Mouse (Mus musculus) kidney, adult 18-20 months (tissue): ENCODE measurements at regions not wholly inside any gene's neighbourhood (a gene's known extent, or its start where the extent isn't known, plus 50 kb on each side); places are given as distances from the start of the nearest gene placed in this dataset.
A peak's percentile ranks its signal among the peaks of the same experiment; 100 is the strongest.

Source experiments
- DNase-seq: peaks from one replicate; pipeline ENCODE4 v3.0.0; 2021

DNA sequence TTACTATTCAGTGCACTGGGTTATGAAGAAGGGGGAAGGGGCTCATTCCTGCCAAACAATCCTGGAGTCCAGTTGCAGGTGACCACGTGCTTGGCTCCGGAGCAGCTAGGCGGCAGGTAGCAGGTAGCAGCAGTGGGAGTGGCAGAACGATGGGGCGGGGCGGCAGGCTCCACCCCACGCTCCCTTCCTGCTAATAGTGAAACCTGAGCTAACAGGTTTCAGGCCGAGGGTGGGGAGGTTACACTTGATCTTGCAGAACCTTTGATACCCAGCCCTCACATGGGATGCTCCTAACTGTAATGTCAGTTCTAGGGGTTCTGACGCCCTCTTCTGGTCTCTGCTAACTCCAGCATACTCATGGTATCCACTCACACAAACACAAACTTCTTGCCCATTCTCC lies 253.5 kb upstream of the Daam1 start:
- peak; percentile 75 for DNase-seq

DNA sequence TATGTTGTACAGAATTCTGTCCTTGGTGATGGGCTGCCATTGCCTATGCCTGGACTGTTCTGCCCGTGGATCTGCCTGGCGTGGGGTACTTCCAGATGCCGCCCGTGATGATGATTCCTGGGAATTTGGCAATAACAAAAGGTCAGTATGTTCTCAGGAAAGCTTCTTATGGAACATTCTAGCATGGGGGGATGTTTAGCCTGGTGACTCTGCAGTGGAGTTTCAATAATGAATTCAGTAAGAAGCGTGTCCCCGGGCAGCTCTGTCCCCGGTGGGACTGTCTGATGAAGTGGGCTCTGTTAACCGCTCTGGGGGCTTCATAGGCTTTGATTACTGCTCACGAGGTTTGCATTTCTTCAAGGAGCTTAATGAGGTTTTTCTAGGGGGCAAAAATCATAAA lies 252.9 kb upstream of the Daam1 start:
- DNase-seq, result no peak

DNA sequence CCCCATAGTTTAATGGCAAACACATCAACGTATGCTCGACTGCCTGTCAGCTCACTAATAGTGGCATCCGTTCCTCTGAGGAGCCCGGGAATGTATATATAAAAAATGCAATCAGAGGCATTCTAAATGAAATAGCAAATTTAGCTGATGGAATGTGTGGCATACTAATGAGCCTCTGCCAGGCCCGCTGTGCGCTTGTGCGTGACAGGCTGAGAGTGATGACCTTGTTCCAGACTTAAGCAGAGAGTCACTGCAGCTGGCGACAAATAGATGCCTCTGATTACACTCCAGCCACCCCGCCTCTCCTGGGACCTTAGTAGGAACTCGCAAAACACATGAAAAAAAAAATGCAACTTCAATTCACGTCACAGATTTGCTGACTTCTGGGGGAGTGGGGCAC lies 252.0 kb upstream of the Daam1 start:
- no peak for DNase-seq

DNA sequence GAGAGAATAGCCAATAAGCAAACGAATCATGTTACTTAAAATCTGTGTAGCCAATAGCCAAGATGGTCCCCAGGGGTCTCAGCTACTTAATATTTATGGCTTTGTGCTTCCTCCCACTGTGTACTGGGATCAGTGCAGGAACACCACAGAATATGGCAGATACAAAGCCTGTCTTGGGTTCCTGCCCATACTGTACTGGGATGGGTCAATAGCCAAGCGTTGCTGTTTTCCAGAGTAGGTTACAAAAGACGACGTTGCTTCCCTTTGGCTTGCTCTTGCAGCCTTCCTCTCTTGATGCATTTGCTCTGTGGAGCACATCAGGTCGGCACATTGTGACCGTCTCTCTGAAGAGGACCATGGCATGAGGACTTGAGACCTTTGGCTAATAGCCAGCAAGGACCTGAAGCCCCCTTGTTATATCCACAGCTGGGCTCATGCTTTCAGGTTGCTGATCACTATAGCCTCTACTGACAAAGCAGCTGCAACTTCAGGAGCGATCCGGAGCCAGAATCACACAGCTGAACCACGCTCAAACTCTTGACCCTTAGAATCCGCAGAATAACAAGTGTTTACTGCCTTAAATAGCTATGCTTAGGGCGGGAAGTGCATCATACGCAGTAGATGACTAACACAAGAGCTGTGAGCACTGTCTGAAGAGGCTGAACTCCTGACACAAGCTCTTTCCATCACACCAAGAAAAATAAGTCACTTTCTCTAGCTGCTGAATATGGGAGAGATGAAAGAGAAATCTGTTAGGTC lies 250.2 kb upstream of the Daam1 start:
- no peak for DNase-seq

DNA sequence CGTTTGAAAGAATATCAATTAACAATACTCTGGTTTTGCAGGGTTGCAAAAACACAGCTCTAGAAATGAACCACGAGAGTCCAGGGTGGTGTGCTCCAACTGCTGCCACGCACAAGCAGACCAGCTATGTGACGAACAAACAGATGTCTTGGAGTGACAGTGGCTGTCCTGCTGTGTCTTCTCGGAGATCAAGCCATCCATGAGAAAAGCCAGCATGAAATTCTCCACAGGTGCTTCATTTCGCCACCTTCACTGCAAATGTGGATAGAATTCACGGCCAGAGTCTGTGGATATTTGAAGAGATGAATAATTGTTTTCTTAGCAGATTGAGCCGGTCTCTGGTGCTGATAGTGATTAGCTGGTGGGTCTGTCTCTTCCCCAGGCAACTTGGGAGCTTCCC lies 246.3 kb upstream of the Daam1 start:
- DNase-seq, result no peak

DNA sequence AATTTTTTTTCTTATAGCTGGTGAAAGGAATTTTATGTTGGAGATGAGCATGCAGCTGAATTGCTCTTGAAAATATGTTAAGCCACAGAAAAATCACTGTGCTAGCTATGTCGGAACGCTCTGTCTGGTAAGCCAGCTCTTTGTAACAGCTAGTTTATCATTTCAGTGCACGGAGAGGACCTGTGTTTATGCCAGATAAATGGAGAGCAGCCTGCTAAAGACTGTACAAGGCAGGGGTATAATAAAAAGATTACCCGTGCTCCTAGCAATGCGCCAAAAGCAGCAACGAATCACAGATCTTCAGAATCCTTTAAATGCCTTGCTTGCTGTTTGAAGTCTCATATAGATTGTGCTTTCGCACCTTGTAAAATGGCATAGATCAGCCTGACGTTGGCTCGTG lies 232.2 kb upstream of the Daam1 start:
- DNase-seq, result no peak

DNA sequence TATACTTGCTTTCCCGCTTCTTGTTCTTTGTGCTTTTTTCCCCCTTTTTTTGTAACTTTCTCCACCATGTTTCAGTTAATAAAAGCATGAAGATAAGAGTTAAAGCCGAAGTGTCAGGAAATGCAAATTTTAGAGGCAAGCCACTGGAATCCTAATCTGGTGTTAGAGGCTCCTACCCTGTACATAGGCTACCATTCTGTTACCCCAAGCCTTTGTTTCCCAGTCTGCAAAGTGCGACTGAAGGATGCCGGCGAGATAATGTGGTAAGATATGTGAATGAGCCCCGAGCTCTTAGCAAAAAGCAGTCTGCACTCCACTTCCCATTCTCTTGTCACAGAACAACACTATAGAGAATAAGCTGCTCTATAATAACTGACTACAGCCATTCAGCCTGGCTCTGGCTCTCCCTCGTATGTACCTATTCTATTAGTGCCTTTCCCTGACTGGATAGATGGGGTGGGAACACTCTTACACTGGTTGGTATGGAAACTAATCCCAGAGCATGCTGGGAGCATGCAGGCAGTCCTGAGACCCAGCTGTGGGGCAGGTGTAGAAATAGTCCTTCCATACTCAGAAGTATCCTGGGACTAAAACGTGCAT lies 229.7 kb upstream of the Daam1 start:
- no peak for DNase-seq

DNA sequence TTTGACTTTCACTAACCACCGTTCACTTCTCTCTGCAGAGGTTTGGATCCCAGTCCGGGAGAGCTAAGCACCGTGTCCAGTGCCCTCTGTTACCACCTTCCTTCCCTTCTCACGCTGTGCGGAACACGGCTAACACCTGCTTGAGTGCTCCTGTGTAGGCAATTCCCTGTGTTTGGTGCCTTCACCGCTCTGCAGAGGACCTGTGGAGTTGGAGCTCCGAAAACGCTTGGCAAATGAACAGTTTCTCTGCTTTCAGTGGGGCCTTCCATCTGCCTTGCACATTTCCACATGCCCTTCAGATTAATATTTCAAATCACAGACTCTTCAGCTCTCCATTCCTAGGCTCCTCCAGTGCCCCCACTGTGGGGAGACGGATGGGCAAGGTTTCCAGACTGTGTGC lies 227.7 kb upstream of the Daam1 start:
- DNase-seq, result no peak

DNA sequence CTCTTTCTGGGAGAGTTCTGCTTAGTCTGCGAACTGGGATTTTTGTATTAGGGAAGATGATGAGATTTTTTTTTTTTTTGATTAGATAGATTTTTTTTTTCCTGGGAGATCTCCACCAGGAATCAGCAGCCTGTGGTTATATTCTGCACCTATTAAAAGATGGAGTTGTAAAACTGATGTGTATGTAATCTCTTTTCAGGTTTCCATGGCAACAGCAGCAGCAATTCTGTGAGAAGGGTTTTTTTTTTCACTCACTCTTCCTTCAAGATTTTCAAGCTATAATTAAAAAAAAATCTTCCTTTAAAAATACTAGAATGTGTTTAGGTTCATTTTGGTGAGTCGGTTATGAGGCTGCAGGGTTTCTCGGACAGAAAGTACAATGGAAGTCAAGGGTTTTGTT lies 224.5 kb upstream of the Daam1 start:
- no peak for DNase-seq

DNA sequence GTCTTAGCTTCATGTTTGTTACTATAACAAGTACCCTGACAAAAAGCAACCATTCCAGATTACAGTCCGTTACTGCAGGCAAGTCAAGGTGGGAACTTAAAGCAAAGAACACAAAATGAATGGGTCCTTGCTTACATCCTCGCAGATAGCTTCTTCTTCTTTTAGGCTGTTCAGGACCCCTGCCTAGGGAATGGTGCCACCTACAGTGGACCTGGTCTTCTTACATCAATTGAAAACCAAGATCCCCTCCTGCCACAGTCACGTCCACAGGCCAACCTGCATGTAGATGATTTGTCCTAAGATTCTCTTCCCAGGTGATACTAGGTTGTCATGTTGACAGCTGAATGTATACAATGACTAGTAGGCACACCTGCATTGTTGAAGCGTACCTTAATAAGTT lies 222.9 kb upstream of the Daam1 start:
- no peak for DNase-seq

DNA sequence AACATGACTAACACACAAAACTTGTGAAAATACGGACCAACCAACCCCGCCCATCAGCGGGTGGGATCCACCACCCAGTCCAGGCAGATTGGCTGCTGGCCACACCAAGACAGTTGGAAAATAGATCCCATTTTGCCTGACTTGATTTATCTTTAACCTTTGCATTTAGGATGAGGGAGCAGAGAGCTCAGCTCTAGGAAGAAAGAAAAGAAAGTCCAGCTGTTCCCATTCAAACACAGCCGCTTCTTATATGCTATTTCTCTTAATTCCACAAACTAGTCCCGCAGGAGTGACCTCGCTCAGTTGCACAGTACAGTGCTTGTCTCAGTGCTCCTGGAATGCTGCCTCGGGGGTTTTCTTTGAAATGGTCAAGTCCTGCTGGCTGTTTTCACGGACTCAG lies 217.6 kb upstream of the Daam1 start:
- DNase-seq, result no peak

DNA sequence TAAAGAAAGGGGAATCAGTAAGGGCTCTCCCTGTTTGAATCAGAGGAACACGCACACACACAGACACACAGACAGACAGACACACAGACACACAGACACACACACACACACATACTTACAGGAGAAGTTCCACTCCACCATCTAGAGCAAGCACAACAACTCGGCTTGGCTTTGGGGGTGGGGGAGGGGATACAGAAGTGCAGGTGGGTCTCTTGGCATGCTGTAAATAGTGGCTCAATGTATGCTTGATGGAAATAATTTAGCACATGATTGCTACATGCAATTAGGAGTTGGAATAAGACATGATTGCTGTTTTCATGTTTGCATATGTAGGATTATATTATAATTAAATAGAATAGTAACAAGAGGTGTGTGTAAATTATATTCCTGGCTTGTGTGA lies 215.9 kb upstream of the Daam1 start:
- no peak for DNase-seq

DNA sequence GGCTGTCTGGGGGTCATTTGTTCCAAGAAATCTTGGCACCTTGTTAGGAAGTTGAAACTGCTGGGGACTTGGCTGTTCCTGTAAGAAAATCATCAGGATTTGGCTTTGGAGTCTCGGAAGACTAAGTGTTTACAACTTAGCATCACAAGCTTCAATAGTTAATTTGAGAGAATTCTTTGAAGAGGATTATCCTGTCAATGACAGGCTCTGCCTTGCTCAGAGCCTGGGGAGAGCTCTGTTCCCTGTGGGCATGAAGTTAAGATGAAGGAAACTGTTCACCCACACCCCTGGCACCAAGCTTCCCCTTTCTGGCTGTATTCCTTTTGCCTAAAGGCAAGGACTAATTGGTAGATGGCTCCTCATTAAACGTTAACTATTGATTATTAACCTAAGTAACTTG lies 215.5 kb upstream of the Daam1 start:
- DNase-seq, result no peak

DNA sequence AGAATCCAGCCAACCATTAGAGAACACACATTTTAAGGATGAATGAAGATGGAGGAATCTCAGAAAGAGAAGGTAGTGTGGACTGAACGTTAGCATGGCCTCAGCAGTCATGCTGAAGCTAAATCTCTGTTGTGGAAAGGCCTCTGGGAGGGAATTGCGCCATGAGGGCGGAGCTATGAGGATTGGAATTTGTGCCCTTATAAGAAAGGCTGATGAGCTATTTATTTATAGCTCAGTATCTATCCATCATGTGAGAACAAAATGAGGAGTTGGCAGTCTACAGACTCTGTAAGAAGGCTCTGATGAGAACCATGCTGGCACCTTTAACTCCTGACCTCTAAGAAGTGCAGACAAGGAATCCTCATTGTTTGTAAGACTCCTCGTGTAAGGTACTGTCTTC lies 214.8 kb upstream of the Daam1 start:
- no peak for DNase-seq

DNA sequence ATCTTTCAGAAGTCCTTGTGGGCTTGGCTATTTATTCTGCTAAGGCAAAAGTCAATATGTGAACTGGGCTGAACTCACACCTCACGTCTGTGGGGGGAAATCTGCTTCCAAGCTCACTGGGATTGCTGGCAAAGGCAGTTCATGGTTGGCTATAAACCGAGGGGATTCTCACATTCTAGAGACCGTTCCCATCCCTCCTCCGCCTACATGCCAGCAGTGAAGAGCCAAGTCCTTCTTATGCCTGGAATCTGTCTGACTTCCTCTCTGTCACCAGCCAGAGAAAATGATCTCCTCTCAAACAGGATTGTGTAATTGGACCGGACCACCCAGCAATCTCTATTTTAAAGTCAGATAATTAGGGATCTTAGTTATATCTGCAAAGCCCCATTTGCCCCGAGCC lies 212.4 kb upstream of the Daam1 start:
- no peak for DNase-seq

DNA sequence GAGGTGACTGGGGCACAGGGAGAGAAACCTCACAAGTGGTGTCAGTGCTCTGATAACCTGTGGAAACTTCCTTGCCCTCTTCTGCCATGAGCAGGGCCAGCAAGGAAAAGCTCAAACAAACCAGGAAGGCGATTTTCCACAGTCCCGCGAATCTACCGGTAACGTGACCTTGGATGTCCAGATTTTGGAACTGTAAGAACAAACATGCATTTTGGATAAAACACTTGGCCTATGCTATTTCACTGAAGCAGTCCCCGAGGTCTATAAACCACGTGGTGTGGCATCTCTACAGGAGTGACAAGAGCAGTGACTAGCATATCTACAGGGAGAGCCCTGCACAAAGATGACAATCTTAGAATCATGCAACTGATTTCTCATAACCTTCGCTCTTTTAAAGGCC lies 211.9 kb upstream of the Daam1 start:
- DNase-seq, result no peak

DNA sequence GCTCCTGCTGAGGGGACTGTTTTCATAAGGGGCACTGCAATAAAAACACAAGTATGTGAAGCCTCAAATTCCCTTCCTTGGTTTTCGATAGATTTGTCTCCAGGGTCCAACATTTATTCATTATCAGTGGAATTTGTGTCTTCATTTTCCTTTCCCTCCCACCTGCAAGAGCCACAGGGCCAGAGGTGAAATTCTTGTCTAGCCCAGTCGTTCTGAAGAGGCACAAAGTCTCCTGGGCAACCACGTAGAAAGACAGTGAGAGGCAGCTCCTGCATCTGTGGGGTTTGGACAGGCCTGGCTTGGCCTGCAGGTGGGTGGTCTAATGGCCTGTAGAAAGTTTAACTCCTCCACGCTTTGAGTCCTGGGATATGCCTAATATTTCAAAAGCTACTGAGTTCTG lies 211.3 kb upstream of the Daam1 start:
- DNase-seq, result no peak

DNA sequence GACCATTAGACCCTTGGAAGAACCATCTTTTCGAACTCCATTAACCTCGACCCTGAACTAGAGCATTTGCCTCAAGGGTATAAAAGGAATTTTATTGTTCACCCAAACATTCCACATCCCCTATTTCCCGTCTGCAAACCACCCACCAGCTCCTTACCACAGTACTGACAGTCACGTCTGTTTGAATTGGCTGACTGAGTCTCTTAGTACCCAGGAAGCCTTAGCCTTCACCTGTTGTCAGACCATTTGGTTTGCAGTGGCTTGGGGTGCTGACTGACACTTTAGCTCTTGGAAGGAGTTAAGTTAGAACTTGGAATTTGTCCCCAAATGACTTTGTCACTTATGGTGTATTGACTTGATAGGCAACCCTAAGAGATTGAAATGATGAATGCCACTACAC lies 209.3 kb upstream of the Daam1 start:
- DNase-seq, result no peak

DNA sequence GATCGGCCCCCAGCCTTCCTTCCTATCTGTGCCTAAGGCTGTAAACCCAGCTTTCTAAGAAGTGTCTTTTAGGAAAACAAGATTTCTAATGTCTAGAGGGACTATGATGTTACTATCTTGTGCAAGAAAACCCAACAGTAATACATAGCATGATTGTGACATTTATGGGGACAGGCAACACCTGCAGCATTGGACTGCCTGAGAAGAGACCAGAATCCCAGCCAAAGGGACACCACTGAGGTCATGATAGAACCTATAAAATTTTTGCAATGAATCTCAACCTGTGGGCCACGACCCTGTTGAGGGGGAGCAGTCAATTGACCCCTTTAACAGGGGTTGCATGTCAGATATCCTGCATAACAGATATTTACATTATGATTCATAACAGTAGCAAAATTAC lies 208.1 kb upstream of the Daam1 start:
- no peak for DNase-seq

DNA sequence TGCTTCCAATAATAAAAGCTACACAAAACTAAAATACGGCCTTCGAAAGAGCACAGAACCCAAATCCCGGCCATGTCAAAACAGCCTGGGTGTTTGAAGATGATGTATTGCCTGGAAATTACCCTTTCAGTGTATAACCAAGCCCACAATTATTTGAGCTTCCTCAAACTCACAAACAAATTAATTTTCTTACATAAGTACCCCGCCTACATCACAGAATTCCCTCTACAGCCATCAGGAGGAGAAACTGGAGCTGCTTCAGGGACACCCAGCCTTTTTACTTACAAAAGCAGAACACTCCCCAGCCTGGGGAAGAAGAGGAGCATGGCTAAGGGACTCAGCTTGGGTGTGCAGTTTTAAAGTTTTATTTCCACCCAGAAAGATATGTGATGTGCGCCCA lies 207.6 kb upstream of the Daam1 start:
- DNase-seq, result no peak

DNA sequence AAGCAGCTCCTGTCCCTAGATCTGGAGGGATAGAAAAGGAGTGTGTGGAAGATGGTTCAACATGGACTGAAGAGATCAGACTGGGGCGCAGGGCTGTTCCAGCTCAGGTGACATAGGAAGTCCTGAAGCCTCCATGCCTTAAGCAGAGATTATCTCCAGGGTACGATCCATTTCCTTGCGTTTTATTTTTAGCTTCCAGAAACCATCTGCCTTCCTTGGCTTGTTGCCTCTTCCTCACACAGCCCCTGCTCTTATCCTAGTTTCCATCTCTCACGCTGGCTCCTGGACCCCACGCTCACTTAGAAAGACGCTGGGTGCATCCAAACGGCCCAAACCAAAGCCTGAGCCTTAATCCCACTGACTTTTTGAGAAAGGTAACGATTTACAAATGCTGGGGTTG lies 206.8 kb upstream of the Daam1 start:
- DNase-seq, result no peak

DNA sequence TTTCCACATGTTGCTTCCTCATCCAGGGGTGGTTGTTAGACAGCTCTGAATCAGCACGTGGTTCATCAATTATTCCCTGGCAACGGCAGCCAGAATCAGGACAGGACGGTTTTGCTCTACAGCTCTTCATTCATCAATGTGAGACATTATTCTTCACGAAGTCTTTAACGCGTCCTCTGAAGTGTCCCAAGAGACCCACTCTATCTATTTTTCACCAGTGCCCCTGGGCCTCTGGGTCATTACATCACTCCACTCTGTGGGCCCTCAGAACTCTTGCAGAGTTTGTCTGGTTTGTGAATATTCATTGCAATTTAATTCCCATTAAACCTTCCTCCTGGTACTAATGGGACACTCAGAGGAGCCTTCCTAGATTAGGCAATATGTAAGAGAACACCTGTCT lies 206.2 kb upstream of the Daam1 start:
- no peak for DNase-seq

DNA sequence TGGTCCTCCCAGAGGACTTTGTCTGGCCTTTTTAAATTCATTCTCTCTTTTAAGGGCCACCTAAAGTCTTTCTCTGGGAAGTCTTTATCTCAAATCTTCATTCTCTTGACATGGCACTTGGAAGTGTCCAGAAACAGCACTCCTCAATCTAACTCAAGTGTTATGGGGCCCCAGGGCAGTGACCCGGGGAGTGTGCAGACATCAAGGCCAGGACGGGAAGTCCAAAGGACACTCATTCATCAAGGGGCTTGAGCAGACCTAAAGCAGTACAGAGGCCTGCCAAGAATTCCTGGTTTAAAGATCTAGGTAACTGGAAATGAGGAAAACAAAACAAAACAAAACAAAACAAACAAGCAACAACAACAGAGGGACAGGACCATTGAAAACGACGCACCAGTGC lies 205.8 kb upstream of the Daam1 start:
- no peak for DNase-seq

DNA sequence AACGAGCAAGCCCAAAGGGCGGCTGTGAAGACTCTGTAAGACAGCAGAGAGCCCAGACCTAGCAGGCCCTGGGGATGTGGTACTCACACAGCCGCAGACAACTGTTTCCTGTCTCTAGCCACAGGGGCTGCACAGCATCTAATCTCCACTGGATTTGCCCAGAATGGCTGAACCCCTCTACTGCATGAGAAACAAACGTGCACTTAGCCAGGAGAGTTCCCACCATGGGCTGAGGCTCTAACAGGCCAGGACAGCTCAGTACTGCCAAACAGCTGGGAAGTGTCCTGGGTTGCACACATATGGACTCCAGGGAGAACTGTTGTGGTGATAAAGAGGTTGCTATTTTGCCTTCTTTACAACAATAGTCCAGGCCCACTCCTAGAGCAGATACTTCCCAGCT lies 204.1 kb upstream of the Daam1 start:
- no peak for DNase-seq
